Mouse (Mus musculus) gastrocnemius, postnatal 25 days (tissue): ENCODE results near the gene Rpgrip1. TPM values are rescaled to one million over a fixed set of nuclear protein-coding genes. Genes with fewer than 3 reads are reported as not detected.
"Not testable (repeated sequence)": the region's sequence is repeated elsewhere in the genome, so short reads cannot be mapped to it uniquely, and the experiment has no call there.

Source experiments
- DNase-seq: peaks from one replicate; pipeline ENCODE4 v3.0.0; 2022
- long read RNA-seq, 2 experiments: library from polyadenylated mRNA; stranded (forward); transcript quantifications; one replicate each; pipeline ENCODE4 v2.0.0; 2021
- total RNA-seq, 2 experiments: library from RNA; stranded (reverse); gene quantifications; 1 replicate in 1 of 2; 2 replicates in 1 of 2; pipeline ENCODE4 v1.2.3; 2021

Rpgrip1 gene
- total RNA-seq, result not detected
- long read RNA-seq, experiment 1, partial matches to known transcripts, result 0 of 3 reads
- long read RNA-seq, experiment 1, other reads (novel, unspliced or antisense), result 3 of 3 reads
- long read RNA-seq, experiment 2, result 0 reads

GRCm38 (mm10) chr14:52110346-52110745 lies at the start of gene Rpgrip1:
Rpgrip1 (plus strand) TSS chr14:52110704.
- no peak for DNase-seq

- DNase-seq, result no peak
These were observed 49.7 kb upstream of the Rpgrip1 start for GRCm38 (mm10) chr14:52060800-52061199.

- DNase-seq, result no peak
These were observed 48.7 kb upstream of the Rpgrip1 start for GRCm38 (mm10) chr14:52061798-52062197.

- DNase-seq, result no peak
These were observed 44.4 kb upstream of the Rpgrip1 start for GRCm38 (mm10) chr14:52066135-52066534.

- no peak for DNase-seq
These were observed 38.8 kb upstream of the Rpgrip1 start for GRCm38 (mm10) chr14:52071599-52072137.

GRCm38 (mm10) chr14:52083083-52083482 lies 27.4 kb upstream of the Rpgrip1 start:
- no peak for DNase-seq

GRCm38 (mm10) chr14:52094533-52094932 lies 16.0 kb upstream of the Rpgrip1 start:
- no peak for DNase-seq

- DNase-seq, result not testable (repeated sequence)
These were observed 13.3 kb upstream of the Rpgrip1 start for GRCm38 (mm10) chr14:52097191-52097590.

- not testable (repeated sequence) for DNase-seq
These were observed 12.1 kb upstream of the Rpgrip1 start for GRCm38 (mm10) chr14:52098387-52098786.

GRCm38 (mm10) chr14:52099563-52099962 lies 10.9 kb upstream of the Rpgrip1 start:
- DNase-seq, result no peak

- DNase-seq, result no peak
These were observed 10.1 kb upstream of the Rpgrip1 start for GRCm38 (mm10) chr14:52100170-52100960.

GRCm38 (mm10) chr14:52101285-52102157 lies 9.0 kb upstream of the Rpgrip1 start:
- no peak for DNase-seq

GRCm38 (mm10) chr14:52103474-52103855 lies 7.0 kb upstream of the Rpgrip1 start:
- DNase-seq, result no peak

GRCm38 (mm10) chr14:52103856-52104676 lies 6.4 kb upstream of the Rpgrip1 start, which contains the start of gene Hnrnpc:
Hnrnpc (minus strand) TSS chr14:52104028.
- peak; percentile 100 for DNase-seq

- no peak for DNase-seq
These were observed 5.7 kb upstream of the Rpgrip1 start for GRCm38 (mm10) chr14:52104677-52105285.

- DNase-seq, result no peak
These were observed 5.2 kb upstream of the Rpgrip1 start for GRCm38 (mm10) chr14:52105308-52105707.

GRCm38 (mm10) chr14:52106741-52107140 lies 3.8 kb upstream of the Rpgrip1 start:
- DNase-seq, result peak; percentile 10

GRCm38 (mm10) chr14:52108025-52108424 lies 2.5 kb upstream of the Rpgrip1 start:
- no peak for DNase-seq

- DNase-seq, result no peak
These were observed 3.6 kb downstream of the Rpgrip1 start for GRCm38 (mm10) chr14:52114101-52114500.

GRCm38 (mm10) chr14:52117241-52117640 lies 6.7 kb downstream of the Rpgrip1 start:
- no peak for DNase-seq

GRCm38 (mm10) chr14:52118456-52118822 lies 7.9 kb downstream of the Rpgrip1 start:
- DNase-seq, result no peak
